Mouse (Mus musculus): ENCODE data around the gene Slc26a3.
"Not testable (repeated sequence)": the region's sequence is repeated elsewhere in the genome, so short reads cannot be mapped to it uniquely, and the experiment has no call there.

Slc26a3 gene

DNA sequence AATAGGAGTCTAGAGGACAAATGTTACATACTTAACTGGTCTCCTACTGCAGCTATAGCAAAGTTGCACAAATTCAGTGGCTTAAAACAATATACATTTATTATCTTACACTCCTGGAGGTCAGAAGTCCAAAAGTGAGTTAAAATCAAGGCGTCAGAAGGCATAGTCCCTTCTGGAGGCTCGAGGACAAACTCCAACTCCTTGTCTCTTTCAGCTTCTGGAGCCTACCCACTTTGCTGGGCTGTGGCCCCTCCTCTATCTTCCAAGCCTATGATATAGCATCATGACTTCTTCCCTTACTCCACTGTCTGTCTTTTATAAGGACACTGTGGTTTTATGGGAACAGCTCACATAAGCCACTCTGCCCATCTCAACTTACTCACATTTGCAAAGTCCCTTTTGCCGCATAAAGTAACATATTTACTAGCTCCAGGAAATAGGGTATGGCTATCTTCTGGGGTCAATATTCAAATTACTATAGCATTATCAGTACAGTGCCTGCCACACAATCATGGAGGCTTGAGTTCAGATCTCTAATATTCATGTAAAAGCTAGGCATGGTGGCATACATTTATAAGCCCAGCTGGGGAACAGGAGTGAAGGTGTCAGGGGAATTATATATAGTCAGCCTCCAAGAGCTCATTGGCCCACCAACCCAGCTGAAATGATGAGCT, 31.4 kb downstream of the Slc26a3 start:
- no peak for DNase-seq (ENCODE audit: low read depth, low spot score)

DNA sequence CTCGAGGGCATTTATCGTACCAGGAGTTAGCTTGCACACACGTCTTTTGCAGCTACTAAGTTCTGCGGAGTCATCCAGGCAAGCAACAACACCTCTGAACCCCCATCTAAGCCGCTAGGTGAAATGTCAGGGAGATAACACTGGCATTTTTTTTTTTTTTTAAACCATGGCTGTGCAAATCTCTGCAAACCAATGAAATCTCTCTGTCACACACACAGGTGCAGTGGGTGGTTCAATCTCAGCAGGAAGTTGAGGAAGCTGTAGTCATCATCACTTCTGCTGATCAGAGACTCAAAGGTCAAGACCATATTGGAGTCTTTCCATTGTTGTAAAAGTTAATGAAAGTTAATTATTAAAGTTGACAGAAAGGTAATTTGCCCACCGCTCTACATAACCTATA, 47.1 kb downstream of the Slc26a3 start:
- DNase-seq (ENCODE audit: low read depth, low spot score) = no peak

DNA sequence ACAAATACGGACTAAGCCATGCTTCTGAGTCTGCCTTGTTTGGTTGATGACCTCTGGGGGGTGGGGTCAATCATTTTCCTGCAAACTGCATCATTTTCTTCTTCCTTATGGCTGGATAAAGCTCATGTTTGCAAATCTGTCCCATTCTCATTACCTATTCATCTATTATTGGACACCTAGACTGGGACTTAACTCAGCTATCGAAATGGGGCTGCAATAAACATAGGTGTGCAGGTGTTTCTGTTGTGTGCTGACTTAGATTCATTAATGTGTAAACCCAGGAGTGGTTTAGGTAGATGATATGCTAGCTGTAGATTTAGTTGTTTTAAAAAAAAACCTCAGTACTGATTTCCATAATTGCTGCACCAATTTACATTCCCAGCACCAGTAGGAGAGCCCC, 48.9 kb downstream of the Slc26a3 start:
- DNase-seq (ENCODE audit: low read depth, low spot score) = no peak

DNA sequence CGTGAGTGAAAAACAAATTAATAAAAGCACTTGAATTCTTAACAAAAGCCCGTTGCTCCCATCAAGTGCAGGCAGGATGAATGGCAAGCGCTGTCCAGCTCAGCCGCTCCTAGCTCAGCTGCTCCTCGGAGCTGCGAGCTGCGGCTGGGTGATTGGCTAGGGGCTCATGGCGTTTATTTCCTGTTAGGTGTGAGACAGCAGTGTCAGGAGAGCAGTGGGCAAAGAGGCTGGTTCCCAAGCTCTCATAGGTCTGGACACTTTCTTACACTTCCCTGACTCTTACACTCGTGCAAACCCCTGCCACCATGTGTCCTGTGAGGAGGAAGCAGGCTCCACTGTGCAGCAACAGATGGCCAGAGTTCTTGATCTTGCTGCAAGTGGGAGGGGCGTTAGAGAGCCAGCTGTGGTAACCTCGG, 53.5 kb downstream of the Slc26a3 start:
- peak; percentile 37 for DNase-seq (ENCODE audit: low read depth, low spot score)

DNA sequence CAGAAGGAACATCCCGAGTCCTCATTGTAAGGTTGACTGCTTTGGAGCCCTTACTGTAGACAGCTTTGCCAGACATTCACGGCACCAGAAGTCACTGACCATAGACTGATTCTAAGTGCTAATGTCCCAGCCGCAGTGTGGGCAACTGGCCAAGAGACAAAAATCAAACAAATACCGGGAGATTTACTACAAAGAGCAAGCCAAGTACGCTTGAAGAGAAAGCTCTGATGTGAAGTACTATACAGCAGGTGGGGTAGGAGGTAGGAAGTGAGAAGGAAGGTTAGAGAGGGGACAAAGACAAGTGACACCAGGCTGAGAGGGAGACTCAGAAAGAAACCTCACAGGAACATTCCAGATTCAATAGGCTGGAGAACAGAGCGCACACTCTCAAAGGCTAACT, 54.2 kb downstream of the Slc26a3 start:
- no peak for DNase-seq (ENCODE audit: low read depth, low spot score)

DNA sequence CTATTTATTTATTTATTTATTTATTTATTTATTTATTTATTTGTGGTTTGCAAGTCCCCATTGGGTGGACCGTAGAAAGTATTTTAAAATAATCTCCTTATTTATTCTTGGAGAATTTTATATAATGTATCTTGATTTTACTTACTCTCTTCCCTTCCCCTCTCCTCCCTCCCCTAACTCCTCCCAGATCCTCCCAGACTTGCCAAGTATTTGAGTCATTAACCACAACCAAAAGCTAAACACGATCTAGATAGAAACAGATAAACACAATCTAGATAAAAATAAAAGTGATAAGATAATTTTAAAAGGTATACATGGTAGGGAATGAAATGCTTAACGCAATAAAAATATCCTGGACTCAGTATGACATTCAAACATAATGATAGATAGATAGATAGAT, 58.7 kb downstream of the Slc26a3 start:
- DNase-seq (ENCODE audit: low read depth, low spot score) = peak; percentile 64

DNA sequence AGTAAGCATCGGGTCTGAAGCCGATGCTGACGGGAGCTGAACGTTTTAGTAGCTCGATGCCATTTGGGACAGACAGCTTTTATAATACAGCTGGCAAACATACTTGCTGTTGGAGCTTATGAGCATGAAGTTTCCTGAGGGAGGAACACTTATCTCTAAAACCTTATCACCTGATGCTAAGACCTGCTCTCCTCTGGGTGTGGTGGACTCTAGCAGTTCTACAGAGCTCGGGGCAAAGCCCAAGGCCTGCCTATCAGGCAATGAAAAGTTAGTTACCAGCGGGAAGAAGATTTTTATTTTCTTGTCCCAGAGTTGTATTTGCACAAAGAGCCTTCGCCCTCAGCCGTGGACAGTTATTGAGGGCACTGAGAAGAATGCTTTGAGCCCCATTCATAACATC, 65.6 kb downstream of the Slc26a3 start:
- DNase-seq (ENCODE audit: low read depth, low spot score) = no peak

DNA sequence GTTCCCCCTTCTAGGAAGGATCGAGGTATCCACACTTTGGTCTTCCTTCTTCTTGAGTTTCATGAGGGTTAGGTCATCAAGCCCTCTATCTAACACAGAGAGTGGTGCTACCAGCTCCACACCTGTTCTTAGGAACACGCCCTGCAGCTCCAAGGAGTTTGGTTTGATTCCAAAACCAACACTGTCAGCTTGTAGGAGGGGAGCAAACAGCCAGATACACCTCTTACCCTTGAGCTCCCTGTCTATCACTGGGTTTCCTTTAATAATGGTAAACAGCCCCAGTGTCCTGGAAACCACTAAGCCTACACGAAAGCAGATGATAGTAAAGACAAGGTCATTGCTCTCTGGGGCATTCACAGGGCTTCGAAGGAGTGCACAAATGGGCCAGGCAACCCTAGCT, 67.8 kb downstream of the Slc26a3 start:
- no peak for DNase-seq (ENCODE audit: low read depth, low spot score)

DNA sequence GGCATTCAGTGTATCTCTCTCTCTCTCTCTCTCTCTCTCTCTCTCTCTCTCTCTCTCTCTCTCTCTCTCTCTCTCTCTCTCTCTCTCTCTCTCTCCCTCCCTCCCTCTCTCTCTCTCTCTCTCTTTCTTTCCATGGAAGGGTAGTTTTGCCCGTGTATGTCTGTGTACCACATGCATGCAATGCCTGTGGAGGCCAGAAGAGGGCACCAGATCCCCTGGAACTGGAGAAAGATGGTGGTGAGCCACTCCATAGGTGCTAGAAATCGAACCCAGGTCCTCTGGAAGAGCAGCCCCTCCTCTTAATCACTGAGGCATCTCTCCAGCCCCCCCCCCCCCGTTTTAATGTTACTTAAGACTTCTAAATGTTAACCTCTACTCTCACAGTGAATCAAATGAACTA, 69.6 kb downstream of the Slc26a3 start:
- DNase-seq (ENCODE audit: low read depth, low spot score) = peak; percentile 14

DNA sequence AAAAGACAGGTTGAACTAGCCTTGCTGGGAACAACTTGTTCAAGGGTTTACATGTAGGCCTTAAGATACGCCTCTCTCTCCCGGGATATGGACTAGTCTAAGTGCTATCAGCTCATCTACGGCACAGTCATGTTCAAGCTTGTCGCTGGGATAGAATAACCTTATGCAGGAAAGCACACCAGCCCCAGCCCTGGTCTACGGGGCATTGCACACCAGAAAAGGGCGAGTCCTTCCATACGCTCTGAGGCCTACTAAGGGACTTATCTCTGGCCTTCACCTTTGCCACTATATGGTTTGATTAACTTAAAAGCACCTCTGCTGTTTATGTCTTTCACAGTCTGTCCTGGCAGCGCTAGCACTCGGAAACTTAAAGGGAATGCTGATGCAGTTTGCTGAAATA, 70.7 kb downstream of the Slc26a3 start:
- DNase-seq (ENCODE audit: low read depth, low spot score) = no peak

DNA sequence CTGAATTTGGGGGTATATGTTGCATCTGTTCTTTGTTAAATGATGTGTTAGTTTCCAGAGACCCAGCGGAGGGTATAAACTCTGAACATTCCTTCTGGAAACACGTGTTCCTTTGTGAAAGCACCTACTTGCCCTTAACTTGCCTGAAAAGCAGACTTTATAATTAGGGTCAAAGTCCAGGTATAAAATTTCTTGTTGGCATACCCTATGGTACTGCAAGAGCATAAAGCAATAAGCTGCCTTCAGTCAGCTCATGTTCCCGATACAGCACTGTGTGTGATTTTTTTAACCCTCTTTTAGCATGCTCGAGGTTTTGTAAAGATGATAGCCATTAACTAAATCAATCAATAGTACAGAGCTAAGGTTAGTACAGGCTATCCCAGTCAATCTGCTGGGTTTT, 71.9 kb downstream of the Slc26a3 start:
- DNase-seq (ENCODE audit: low read depth, low spot score) = no peak

DNA sequence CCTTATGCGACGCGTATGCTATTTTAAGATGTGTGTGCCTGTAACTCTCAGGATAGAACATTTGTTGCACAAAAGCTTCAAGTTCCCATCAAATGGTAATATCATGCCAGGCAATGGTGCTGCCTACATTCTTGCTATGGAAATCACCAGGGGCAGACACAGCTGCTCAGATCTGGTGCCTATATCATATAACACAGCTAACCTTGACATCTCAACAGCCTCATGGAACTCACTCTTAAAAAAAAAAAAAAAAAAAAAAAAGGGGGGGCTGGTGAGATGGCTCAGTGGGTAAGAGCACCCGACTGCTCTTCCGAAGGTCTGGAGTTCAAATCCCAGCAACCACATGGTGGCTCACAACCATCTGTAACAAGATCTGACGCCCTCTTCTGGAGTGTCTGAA, 87.5 kb downstream of the Slc26a3 start:
- DNase-seq (ENCODE audit: low read depth, low spot score) = not testable (repeated sequence)

DNA sequence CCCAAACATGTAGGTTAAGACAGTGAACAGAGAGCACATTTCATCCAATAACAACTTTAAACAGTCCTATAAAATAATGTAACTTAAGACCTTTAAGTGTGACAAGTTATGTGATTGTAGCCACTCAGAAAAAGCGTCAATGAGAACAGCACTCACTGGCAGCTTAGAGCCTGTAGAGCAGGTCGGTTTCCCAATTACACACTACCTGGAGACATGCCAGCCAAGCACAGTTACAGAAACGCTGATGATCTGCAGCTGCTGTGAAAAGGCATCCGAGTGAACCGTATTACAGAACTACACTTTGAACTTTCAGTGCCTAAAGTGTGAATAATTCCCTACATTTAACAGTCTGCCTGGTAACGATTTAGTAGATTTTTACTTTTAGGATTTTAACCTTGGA, 95.8 kb downstream of the Slc26a3 start:
- no peak for DNase-seq (ENCODE audit: low read depth, low spot score)

DNA sequence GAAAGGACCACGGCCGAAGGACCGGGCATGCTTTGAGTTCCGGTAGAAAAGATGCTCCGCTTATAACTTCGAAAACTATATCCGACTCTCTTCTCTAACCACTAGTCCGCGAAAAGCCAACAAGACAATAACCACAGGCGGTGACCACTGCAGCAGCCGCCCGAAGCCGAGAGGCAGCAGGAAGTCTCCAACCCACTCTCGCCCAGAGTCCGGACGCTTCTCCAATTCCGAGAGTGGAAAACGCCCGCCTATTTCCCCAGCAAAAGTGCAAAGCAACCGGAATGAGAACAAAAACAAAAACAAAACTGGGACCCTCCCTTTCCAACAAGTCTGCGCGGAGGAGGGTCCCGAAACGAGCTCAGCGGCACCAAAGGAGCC, 108.3 kb downstream of the Slc26a3 start:
- peak; percentile 47 for DNase-seq (ENCODE audit: low read depth, low spot score)

DNA sequence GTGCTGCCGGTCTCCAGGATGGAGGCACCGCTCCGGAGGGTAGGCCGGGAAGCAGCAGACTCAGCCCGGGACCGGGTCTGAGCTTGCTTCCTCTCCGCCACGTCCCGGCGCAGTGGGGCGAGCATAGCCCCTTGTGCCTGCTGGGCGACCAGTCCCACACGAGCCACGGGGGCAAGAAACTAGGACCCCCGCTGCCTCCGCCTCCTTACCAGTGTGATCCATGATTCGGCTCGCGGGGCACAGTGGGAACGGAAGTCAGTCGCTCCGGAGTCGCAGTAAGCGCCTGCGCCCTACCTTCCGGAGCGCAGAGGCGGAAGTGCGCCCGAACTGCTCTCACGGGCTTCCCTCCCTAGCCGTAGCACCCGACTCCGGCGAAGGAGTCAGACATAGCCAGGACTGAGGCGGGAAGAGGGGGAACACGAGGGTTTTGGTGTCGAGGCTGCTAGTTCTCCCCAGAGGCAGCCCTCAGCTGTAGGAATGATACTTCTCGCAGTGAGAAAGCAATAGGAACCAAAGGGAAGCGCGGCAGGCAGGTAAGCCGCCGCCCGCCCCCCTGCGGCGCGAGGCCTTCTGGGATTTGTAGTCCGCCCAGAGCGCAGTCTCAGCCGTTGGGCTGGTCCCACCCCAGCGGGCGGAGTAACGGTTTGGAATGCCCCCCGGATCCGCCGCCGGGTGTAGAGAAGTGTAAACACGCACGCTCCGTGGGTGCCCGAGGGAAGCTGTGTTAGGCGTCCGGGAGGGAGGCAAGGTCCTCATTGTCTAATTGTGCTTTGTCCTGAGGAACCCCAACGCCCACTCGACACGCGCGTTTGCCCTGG, 108.9 kb downstream of the Slc26a3 start, which contains the start of gene Cbll1:
Gene Cbll1, minus strand, starts transcription at position 303 of the 818 bp plus-strand sequence.
- peak; percentile 90 for DNase-seq (ENCODE audit: low read depth, low spot score)

DNA sequence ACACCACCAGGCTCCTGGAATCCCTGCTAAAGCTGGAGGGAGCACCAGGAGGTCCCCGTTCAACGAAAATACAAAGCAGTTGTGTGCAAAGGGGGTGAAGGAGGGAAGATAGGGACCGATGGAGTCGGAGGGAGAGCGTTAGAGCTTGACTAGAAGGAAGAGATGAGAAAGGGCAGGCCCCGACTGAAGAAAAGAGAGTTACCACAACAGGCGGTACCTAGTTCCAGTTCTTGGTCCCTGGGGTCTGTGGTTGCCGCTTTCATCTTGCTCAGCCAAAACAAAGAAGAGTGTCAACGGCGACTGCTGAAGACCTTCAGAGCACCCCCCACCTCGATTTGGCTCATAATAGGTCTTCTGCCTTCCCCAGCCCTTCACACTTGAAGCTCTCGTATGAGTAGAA, 109.5 kb downstream of the Slc26a3 start:
- no peak for DNase-seq (ENCODE audit: low read depth, low spot score)

DNA sequence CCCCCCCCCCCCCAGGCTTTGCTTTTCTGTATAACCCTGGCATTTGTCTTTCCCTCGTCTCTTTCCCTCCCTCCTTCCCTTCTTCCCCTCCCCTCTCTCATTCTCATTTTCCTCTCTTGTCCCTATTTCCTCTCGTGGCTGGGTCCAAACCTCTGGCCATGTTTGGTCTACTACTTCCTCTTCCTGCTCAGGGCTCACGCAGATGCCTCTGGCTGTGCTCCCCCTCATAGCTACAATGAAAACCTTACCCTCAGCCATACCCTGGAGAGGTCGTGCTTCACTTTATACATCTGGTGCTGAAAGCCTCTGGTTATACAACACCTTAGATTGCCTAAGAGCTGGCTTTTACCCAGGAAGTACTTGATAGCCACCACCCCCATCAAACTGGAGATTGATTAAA, 110.6 kb downstream of the Slc26a3 start:
- no peak for DNase-seq (ENCODE audit: low read depth, low spot score)

DNA sequence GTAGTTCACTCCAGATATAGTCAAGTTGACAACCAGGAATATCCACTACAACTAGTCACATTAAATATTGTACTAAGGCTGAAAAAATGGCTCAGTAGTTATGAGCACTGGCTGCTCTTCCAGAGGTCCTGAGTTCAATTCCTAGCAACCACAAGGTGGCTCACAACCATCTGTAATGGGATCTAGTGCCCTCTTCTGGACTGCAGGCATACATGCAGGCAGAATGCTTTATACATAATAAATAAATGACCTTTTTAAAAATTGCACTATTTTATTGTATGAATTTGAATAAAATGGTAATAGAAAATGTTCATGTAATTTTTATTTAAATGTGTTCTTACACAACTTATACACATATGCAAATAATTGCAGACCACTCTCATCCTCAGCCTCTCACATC, 112.5 kb downstream of the Slc26a3 start:
- no peak for DNase-seq (ENCODE audit: low read depth, low spot score)

DNA sequence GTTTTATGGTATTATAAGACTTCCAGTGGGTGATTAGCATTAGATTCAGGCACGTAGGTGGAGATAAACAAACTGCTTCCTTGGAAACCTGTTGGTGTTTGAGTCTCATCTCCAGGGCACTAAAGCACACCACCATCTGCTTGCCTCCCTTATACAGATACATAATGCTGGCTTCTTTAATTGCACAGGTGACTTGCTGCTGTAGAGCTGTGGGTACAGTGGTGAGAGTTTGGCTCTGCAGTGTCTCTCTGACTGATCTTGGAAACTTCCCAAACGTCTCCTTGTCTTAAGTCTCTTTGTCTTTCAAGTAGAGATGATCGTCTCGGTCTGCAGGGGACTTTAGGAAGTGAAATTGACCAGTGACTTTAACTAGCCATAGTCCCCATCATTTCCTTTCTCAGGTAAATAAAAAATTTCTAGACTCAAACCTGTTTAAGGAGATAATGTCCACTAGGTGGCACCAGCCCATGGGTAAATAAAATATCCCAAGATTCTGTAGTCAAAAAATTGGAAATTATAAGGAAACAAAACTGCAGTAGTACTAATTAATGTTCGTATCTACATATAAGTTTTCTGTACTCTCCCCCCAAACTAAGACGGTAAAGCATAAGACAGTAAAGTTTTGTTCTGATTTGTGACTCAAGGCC, 117.2 kb downstream of the Slc26a3 start:
- peak; percentile 79 for DNase-seq (ENCODE audit: low read depth, low spot score)

DNA sequence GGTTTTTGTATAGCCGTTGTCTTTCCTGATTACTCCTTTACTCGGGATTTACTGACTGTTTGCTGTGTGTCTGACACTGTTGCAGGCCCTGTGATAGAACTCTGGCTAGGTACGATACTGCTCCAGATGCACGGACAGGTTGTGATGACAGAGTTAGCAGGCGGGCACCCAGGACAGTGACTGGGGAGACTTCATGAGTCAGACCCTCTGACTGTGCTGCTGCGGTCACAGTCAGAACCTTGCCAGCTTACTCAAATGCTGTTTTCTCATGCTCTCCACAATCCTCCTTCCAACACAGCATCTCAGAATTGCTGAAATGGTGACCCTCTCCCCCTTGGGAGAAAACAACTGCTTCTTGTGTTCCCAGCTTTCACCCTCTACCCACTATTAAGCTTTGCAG, 117.8 kb downstream of the Slc26a3 start:
- peak; percentile 40 for DNase-seq (ENCODE audit: low read depth, low spot score)

DNA sequence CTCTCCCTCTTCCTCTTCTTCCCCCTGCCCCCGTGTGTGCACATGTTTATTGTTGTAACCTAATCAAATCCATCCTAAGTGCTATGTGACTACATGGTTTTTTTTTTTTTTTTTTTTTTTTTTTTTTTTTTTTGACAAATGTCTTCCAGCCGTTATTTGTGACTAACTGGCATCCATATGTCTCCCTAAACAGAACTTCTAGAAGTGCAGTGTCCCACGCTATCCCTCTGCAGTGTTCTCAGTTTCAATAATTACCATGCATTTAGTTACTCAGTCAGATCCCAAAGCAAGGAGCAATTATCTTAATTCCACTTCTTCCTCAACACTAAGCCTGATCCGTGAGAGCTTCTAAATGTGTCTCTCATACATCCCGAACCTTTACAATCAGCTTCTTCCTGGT, 120.5 kb downstream of the Slc26a3 start:
- DNase-seq (ENCODE audit: low read depth, low spot score) = no peak

DNA sequence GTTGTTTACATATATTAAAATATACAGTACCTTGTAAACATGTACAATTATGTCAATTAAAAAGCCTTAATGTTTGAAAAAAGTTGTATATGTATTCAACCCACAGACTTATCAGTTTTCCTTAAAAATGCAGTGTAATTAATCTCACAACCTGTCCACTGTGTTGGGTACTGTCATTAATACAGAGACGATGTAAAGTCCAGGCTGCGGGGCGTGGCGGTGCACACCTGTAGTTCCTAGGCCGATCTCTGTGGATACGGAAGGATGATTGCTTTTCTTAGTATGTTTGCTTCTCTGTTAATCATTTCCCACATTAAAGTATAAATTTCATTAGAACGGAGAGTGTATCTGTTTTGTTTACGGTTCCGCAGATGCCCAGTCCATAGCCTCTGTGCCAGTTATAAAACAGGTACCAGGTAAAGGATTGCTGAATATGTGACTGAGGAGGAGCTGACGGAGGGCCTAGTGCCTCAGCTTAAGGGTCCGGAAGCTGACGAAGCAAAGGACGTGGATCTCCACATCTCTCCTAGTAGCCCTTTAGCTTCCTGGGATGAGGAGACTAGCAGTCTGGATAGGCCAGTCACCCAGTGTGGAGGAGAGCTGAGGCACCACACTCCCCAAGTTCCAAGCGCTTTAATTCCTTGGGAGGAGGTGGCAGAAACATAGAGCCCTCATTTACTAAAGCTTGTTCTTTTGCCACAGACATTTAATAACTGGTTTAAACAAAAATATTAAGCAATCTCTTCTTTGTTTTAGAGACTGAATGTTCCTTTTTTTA, 122.2 kb downstream of the Slc26a3 start:
- no peak for DNase-seq (ENCODE audit: low read depth, low spot score)

All from 3T3-L1 (cell line).